ENCODE assay signal across 9 mouse cellular contexts in the genomic region with DNA sequence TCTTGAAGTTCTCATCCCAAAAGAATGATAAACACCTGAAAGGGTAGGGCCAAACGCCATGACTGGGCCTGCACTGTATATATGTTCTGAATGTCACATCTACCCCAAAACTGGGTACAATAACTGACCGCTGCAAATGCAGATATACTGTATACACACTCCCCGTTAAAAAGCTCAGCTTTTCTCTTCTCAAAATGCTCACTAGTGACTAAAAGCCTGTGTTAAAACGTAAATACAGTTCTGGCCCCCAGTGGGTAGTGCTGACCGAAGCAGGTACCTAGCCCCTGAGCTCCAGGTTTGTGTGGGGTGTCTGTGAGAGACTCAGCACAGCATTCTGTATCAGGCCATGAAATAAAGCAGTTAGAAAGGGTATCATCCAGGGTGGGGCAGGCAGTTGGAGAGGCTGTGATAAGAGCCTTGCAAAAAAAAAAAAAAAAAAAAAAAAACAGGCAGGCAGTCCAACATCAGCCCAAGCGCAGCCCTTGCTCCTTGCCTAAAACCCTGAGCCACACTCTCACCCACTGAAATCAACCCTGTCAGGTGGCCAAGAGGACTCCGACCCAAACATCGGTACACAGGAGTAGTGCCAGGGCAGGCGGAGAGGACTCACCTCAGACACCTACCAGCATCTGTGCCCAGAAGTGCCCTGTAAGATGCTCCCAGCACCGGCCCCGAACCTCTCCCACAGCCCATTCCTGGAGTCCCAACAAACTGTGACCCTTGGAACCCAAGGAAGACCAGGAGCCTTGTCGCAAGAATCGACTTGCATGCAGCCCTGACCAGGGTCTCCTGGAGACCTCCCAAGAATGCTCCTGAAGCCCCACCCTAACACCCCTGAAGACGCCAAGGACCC. TPM values are rescaled to one million over a fixed set of nuclear protein-coding genes. Genes with fewer than 3 reads are reported as not detected.
DNase-seq lines count a peak whose midpoint lies in the region; ATAC-seq and TF ChIP-seq lines count a peak whose summit lies in the region.
"Had no signal": no experiment of that assay in that cellular context is flagged by ENCODE, and none has a peak within 500 bp of the region (broad histone marks: within the 10 kb centered on the region; RNA-seq: fewer than 3 reads in every experiment).

No protein-coding gene starts in this region.

- H3K4me1 ChIP-seq in lung, postnatal 0 days (ENCODE audit: insufficient read depth, low read depth, low read length) = peaks cover 5% of the 10 kb centered on the region; the same call in 1 of the 2 replicates
- peaks cover 15% of the 10 kb centered on the region for H3K4me1 ChIP-seq in hindbrain, embryonic 16.5 days (ENCODE audit: control insufficient read depth, insufficient read depth, low read depth, low read length)
- H3K4me1 ChIP-seq in liver, embryonic 13.5 days (replicated peaks) = peaks cover 72% of the 10 kb centered on the region
- H3K4me1 ChIP-seq in stomach, embryonic 14.5 days (ENCODE audit: control insufficient read depth, insufficient read depth, low read length) = peaks cover 9% of the 10 kb centered on the region; the same call in 1 of the 2 replicates

- TF ChIP-seq CTCF in lung, postnatal 0 days (IDR thresholded peaks at IDR 0.05) = no peak

- H3K36me3 ChIP-seq in lung, postnatal 0 days (ENCODE audit: insufficient read depth, low read length) = no peaks in the 10 kb centered on the region
- H3K36me3 ChIP-seq in hindbrain, embryonic 16.5 days (ENCODE audit: control insufficient read depth, insufficient read depth, low read length) = no peaks in the 10 kb centered on the region; the same call in 1 of the 2 replicates
- H3K36me3 ChIP-seq in liver, embryonic 13.5 days = peaks cover 32% of the 10 kb centered on the region
- H3K36me3 ChIP-seq in stomach, embryonic 14.5 days (ENCODE audit: control insufficient read depth, insufficient read depth, low read length) = no peaks in the 10 kb centered on the region

- no peak for TF ChIP-seq EP300 in lung, postnatal 0 days (IDR thresholded peaks at IDR 0.05)

- WGBS in lung, postnatal 0 days = 49% methylated on average over 13 of the region's 14 CpGs
- 53% methylated on average over 14 of the region's 14 CpGs for WGBS in hindbrain, embryonic 16.5 days
- WGBS in liver, embryonic 13.5 days (ENCODE audit: insufficient replicate concordance) = 16% methylated on average over 14 of the region's 14 CpGs
- 53% methylated on average over 14 of the region's 14 CpGs for WGBS in stomach, embryonic 14.5 days

- H3K27ac ChIP-seq in lung, postnatal 0 days (ENCODE audit: low read length) = no peak overlapping the region
- H3K27ac ChIP-seq in hindbrain, embryonic 16.5 days (ENCODE audit: low read depth, low read length) = no peak overlapping the region; the same call in 1 of the 2 replicates
- peak overlapping the region; percentile 100 for H3K27ac ChIP-seq in liver, embryonic 13.5 days
- peak overlapping the region; percentile 16; the same call in 1 of the 2 replicates for H3K27ac ChIP-seq in stomach, embryonic 14.5 days (ENCODE audit: low read length)

- no peaks in the 10 kb centered on the region for H3K9me3 ChIP-seq in lung, postnatal 0 days (ENCODE audit: low read length)
- no peaks in the 10 kb centered on the region for H3K9me3 ChIP-seq in hindbrain, embryonic 16.5 days (ENCODE audit: control insufficient read depth, low read length)
- H3K9me3 ChIP-seq in liver, embryonic 13.5 days (replicated peaks) = no peaks in the 10 kb centered on the region
- no peaks in the 10 kb centered on the region for H3K9me3 ChIP-seq in stomach, embryonic 14.5 days (ENCODE audit: control insufficient read depth, low read depth, low read length)

- peak overlapping the region; percentile 50; the same call in 1 of the 2 replicates for H3K9ac ChIP-seq in lung, postnatal 0 days (replicated peaks; ENCODE audit: low read depth)
- H3K9ac ChIP-seq in hindbrain, embryonic 16.5 days (ENCODE audit: low read depth, low read length) = peak overlapping the region; percentile 82
- peak overlapping the region; percentile 99 for H3K9ac ChIP-seq in liver, embryonic 13.5 days
- peak overlapping the region; percentile 49 for H3K9ac ChIP-seq in stomach, embryonic 14.5 days (replicated peaks; ENCODE audit: low read depth, low read length)

- no peak for ATAC-seq in lung, postnatal 0 days
- ATAC-seq in erythroblast, adult 5-6 weeks (replicated peaks; ENCODE audit: low FRiP score, poor library complexity, severe bottlenecking) = peak; percentile 64
- no peak for ATAC-seq in hindbrain, embryonic 16.5 days
- peak; percentile 74 for ATAC-seq in liver, embryonic 13.5 days (ENCODE audit: low read depth)
- peak; percentile 3; the same call in 1 of the 2 replicates for ATAC-seq in stomach, embryonic 14.5 days (ENCODE audit: insufficient number of reproducible peaks, insufficient read depth, low FRiP score, low read depth)

- no peak for DNase-seq in lung, postnatal 0 days (ENCODE audit: low spot score)
- DNase-seq in lung, postnatal 10 days = no peak
- DNase-seq in liver, embryonic 13.5 days = peak; percentile 61
- no peak for DNase-seq in Muller cell, postnatal 12 days (ENCODE audit: inconsistent ontology term)
- no peak for DNase-seq in T-cell, adult 2 months (ENCODE audit: low spot score)

- H3K4me2 ChIP-seq in lung, postnatal 0 days (replicated peaks; ENCODE audit: low read depth, low read length) = peak overlapping the region; percentile 82
- H3K4me2 ChIP-seq in hindbrain, embryonic 16.5 days (ENCODE audit: low read length) = peak overlapping the region; percentile 87
- peak overlapping the region; percentile 97 for H3K4me2 ChIP-seq in liver, embryonic 13.5 days
- peak overlapping the region; percentile 78 for H3K4me2 ChIP-seq in stomach, embryonic 14.5 days (replicated peaks; ENCODE audit: low read depth, low read length)

- H3K4me3 ChIP-seq in lung, postnatal 0 days (ENCODE audit: low read depth, low read length) = peak overlapping the region; percentile 74
- H3K4me3 ChIP-seq in hindbrain, embryonic 16.5 days (ENCODE audit: low read length) = peak overlapping the region; percentile 68
- peak overlapping the region; percentile 74 for H3K4me3 ChIP-seq in liver, embryonic 13.5 days (replicated peaks)
- H3K4me3 ChIP-seq in stomach, embryonic 14.5 days (ENCODE audit: low read depth, low read length) = peak overlapping the region; percentile 67

- no peaks in the 10 kb centered on the region for H3K27me3 ChIP-seq in lung, postnatal 0 days (replicated peaks; ENCODE audit: insufficient read depth, low read length)
- H3K27me3 ChIP-seq in hindbrain, embryonic 16.5 days (replicated peaks; ENCODE audit: control insufficient read depth, insufficient read depth, low read length) = no peaks in the 10 kb centered on the region
- no peaks in the 10 kb centered on the region for H3K27me3 ChIP-seq in liver, embryonic 13.5 days
- H3K27me3 ChIP-seq in stomach, embryonic 14.5 days (ENCODE audit: control insufficient read depth, insufficient read depth, low read length) = no peaks in the 10 kb centered on the region

RNA-seq across cellular contexts. Expression of gene Stx2, which starts 1.0 kb away (rescaled TPM):
- 15.1 and 18.2 TPM in 2 replicates for polyA plus RNA-seq in lung, postnatal 0 days (2015; fragmentation: Nextera tagmentation; extraction: Ambion mirVana)
- 48.0 and 57.3 TPM in 2 replicates for total RNA-seq in erythroblast, adult 5-6 weeks (2015; ENCODE audit: low replicate concordance)
- 160 and 298 TPM in 2 replicates for total RNA-seq in erythroblast, adult 5-6 weeks (2017; ENCODE audit: low replicate concordance)
- polyA plus RNA-seq in hindbrain, embryonic 16.5 days (2015; fragmentation: Nextera tagmentation; extraction: Ambion mirVana) = 16.1 and 17.5 TPM in 2 replicates
- 78.6 and 94.8 TPM in 2 replicates for polyA plus RNA-seq in liver, embryonic 13.5 days (2015; fragmentation: Nextera tagmentation; extraction: Ambion mirVana)
- 29.6 and 30.8 TPM in 2 replicates for polyA plus RNA-seq in stomach, embryonic 14.5 days (2014; fragmentation: Nextera tagmentation; extraction: Ambion mirVana)

RNA-seq across cellular contexts. Expression of gene Ran, which starts 12.5 kb away (rescaled TPM):
- polyA plus RNA-seq in lung, postnatal 0 days (2015; fragmentation: Nextera tagmentation; extraction: Ambion mirVana) = 126 and 138 TPM in 2 replicates
- total RNA-seq in erythroblast, adult 5-6 weeks (2015; ENCODE audit: low replicate concordance) = 125 and 151 TPM in 2 replicates
- total RNA-seq in erythroblast, adult 5-6 weeks (2017; ENCODE audit: low replicate concordance) = 77.9 and 87.8 TPM in 2 replicates
- 326 and 333 TPM in 2 replicates for polyA plus RNA-seq in hindbrain, embryonic 16.5 days (2015; fragmentation: Nextera tagmentation; extraction: Ambion mirVana)
- polyA plus RNA-seq in liver, embryonic 13.5 days (2015; fragmentation: Nextera tagmentation; extraction: Ambion mirVana) = 634 and 723 TPM in 2 replicates
- 560 and 564 TPM in 2 replicates for polyA plus RNA-seq in stomach, embryonic 14.5 days (2014; fragmentation: Nextera tagmentation; extraction: Ambion mirVana)

RNA-seq across cellular contexts. Expression of gene Rimbp2, which starts 54.0 kb away (rescaled TPM):
- polyA plus RNA-seq in lung, postnatal 0 days (2015; fragmentation: Nextera tagmentation; extraction: Ambion mirVana) = not detected in 2 replicates
- total RNA-seq in erythroblast, adult 5-6 weeks (2015; ENCODE audit: low replicate concordance) = not detected in 2 replicates
- not detected in 2 replicates for total RNA-seq in erythroblast, adult 5-6 weeks (2017; ENCODE audit: low replicate concordance)
- polyA plus RNA-seq in hindbrain, embryonic 16.5 days (2015; fragmentation: Nextera tagmentation; extraction: Ambion mirVana) = 4.7 and 6.4 TPM in 2 replicates
- polyA plus RNA-seq in liver, embryonic 13.5 days (2015; fragmentation: Nextera tagmentation; extraction: Ambion mirVana) = not detected in 2 replicates
- 0.31 and 0.49 TPM in 2 replicates for polyA plus RNA-seq in stomach, embryonic 14.5 days (2014; fragmentation: Nextera tagmentation; extraction: Ambion mirVana)
- total RNA-seq: neutrophil, adult 5-6 weeks had no signal

Comparison
In these comparisons a context has a peak if more than half of its experiments do, and no peak if none do; other contexts are left out.
1. ATAC-seq: peak in erythroblast, adult 5-6 weeks (single experiment), liver, embryonic 13.5 days (single experiment) and stomach, embryonic 14.5 days (single experiment); none in lung, postnatal 0 days (single experiment) and hindbrain, embryonic 16.5 days (single experiment).
2. H3K27ac ChIP-seq: peak in liver, embryonic 13.5 days (single experiment) and stomach, embryonic 14.5 days (single experiment); none in lung, postnatal 0 days (single experiment) and hindbrain, embryonic 16.5 days (single experiment).
3. H3K9ac ChIP-seq: peak in every context shown above with its lines; median percentile 99 in liver, embryonic 13.5 days; 82 in hindbrain, embryonic 16.5 days; 50 in lung, postnatal 0 days; 49 in stomach, embryonic 14.5 days.
4. Peak in every context shown above with its lines, with median percentiles within 50 percentile points of each other: H3K4me2 ChIP-seq and H3K4me3 ChIP-seq.